Mouse (Mus musculus): ENCODE data around the gene Vmn2r27. TPM values are rescaled to one million over a fixed set of nuclear protein-coding genes. Genes with fewer than 3 reads are reported as not detected.

The Vmn2r27 gene
- not detected for polyA plus RNA-seq (2014; fragmentation: Illumina TruSeq; extraction: RNeasy Lipid Tissue Mini Kit (QIAGEN cat#74804); ENCODE audit: low read depth, low replicate concordance)

GRCm38 (mm10) chr6:124231756-124232155, at the start of gene Vmn2r27:
Vmn2r27 (minus strand) TSS chr6:124231856.

Other genes starting within 250 kb of the Vmn2r27 start
- gene Vmn2r26, start 207.3 kb downstream of the Vmn2r27 start, polyA plus RNA-seq (2014; fragmentation: Illumina TruSeq; extraction: RNeasy Lipid Tissue Mini Kit (QIAGEN cat#74804); ENCODE audit: low read depth, low replicate concordance) = not detected
- gene Cd163, start 72.8 kb upstream of the Vmn2r27 start, polyA plus RNA-seq (2014; fragmentation: Illumina TruSeq; extraction: RNeasy Lipid Tissue Mini Kit (QIAGEN cat#74804); ENCODE audit: low read depth, low replicate concordance) = 10.9 TPM
- 21.2 TPM for gene Pex5, start 183.2 kb upstream of the Vmn2r27 start, polyA plus RNA-seq (2014; fragmentation: Illumina TruSeq; extraction: RNeasy Lipid Tissue Mini Kit (QIAGEN cat#74804); ENCODE audit: low read depth, low replicate concordance)
- 2.8 TPM for gene Clstn3, start 232.9 kb upstream of the Vmn2r27 start, polyA plus RNA-seq (2014; fragmentation: Illumina TruSeq; extraction: RNeasy Lipid Tissue Mini Kit (QIAGEN cat#74804); ENCODE audit: low read depth, low replicate concordance)